Mouse (Mus musculus) embryo, embryonic 10.5 days (tissue): ENCODE data around the gene Tchp.

Experiments
- DNase-seq: peaks from one replicate; pipeline ENCODE4 v3.0.0-alpha.2; 2015; ENCODE audit warnings: low spot score

Tchp gene

GRCm38 (mm10) chr5:114707265-114708068 lies at the start of gene Tchp:
Gene Tchp (plus strand): TSS chr5:114707760.
- DNase-seq, result peak; percentile 98

GRCm38 (mm10) chr5:114658255-114658654 lies 49.3 kb upstream of the Tchp start, which contains the start of gene Trpv4:
Gene Trpv4 (minus strand): TSS chr5:114658421.
- DNase-seq, result no peak

- no peak for DNase-seq
Measured at GRCm38 (mm10) chr5:114661029-114661428, 46.5 kb upstream of the Tchp start.

GRCm38 (mm10) chr5:114664139-114664538 lies 43.4 kb upstream of the Tchp start:
- DNase-seq, result no peak

- DNase-seq, result no peak
Measured at GRCm38 (mm10) chr5:114664750-114665149, 42.8 kb upstream of the Tchp start.

- no peak for DNase-seq
Measured at GRCm38 (mm10) chr5:114666659-114667058, 40.9 kb upstream of the Tchp start.

- DNase-seq, result peak; percentile 98
Measured at GRCm38 (mm10) chr5:114667228-114667856, 40.2 kb upstream of the Tchp start.

- no peak for DNase-seq
Measured at GRCm38 (mm10) chr5:114669014-114669413, 38.5 kb upstream of the Tchp start.

- DNase-seq, result no peak
Measured at GRCm38 (mm10) chr5:114673114-114673513, 34.4 kb upstream of the Tchp start.

GRCm38 (mm10) chr5:114674594-114674993 lies 33.0 kb upstream of the Tchp start:
- no peak for DNase-seq

- DNase-seq, result no peak
Measured at GRCm38 (mm10) chr5:114679841-114680591, 27.5 kb upstream of the Tchp start.

- no peak for DNase-seq
Measured at GRCm38 (mm10) chr5:114680676-114681285, 26.8 kb upstream of the Tchp start.

- no peak for DNase-seq
Measured at GRCm38 (mm10) chr5:114681717-114682116, 25.8 kb upstream of the Tchp start.

GRCm38 (mm10) chr5:114685986-114686385 lies 21.6 kb upstream of the Tchp start:
- no peak for DNase-seq

GRCm38 (mm10) chr5:114686726-114687210 lies 20.8 kb upstream of the Tchp start:
- no peak for DNase-seq

GRCm38 (mm10) chr5:114687901-114688300 lies 19.7 kb upstream of the Tchp start:
- DNase-seq, result no peak

GRCm38 (mm10) chr5:114688703-114689102 lies 18.9 kb upstream of the Tchp start:
- DNase-seq, result no peak

GRCm38 (mm10) chr5:114689700-114690366 lies 17.7 kb upstream of the Tchp start:
- peak; percentile 52 for DNase-seq

GRCm38 (mm10) chr5:114690633-114691567 lies 16.7 kb upstream of the Tchp start, which contains the start of gene Gltp:
Gene Gltp (minus strand): TSS chr5:114690984.
- DNase-seq, result peak; percentile 96

GRCm38 (mm10) chr5:114695775-114696174 lies 11.8 kb upstream of the Tchp start:
- DNase-seq, result no peak
